Mouse (Mus musculus) thymus, adult 2 months (tissue): ENCODE measurements around the gene Ubr3. TPM values are rescaled to one million over a fixed set of nuclear protein-coding genes. Genes with fewer than 3 reads are reported as not detected.

Source experiments
- DNase-seq: peaks from one replicate; pipeline ENCODE4 v3.0.0; 2021
- H3K27ac ChIP-seq: fragments of 200-500 bp; 2 replicates; pipeline ENCODE4 v1.5.1; 2012; ENCODE audit warnings: low read length, control low read depth; ENCODE audit not compliant: control insufficient read depth, insufficient read depth
- H3K27me3 ChIP-seq: fragments of 200-500 bp; 2 replicates; pipeline ENCODE4 v1.6.1; 2012; ENCODE audit warnings: mild to moderate bottlenecking, low read length, moderate library complexity, mixed read lengths; ENCODE audit not compliant: control insufficient read depth, insufficient read depth
- H3K36me3 ChIP-seq: fragments of 200-500 bp; 2 replicates; pipeline ENCODE4 v1.6.1; 2012; ENCODE audit warnings: mild to moderate bottlenecking, low read length, moderate library complexity; ENCODE audit not compliant: control insufficient read depth, insufficient read depth
- H3K4me1 ChIP-seq: fragments of 200-500 bp; replicated peaks from 2 replicates; pipeline ENCODE4 v1.6.1; 2012; ENCODE audit warnings: low read length; ENCODE audit not compliant: control insufficient read depth, insufficient read depth
- H3K4me3 ChIP-seq: fragments of 200-500 bp; 2 replicates; pipeline ENCODE4 v1.5.1; 2012; ENCODE audit warnings: mild to moderate bottlenecking, low read length, control low read depth, moderate library complexity; ENCODE audit not compliant: control insufficient read depth, insufficient read depth
- CTCF ChIP-seq: fragments of 200-500 bp; IDR thresholded peaks from 2 replicates; pipeline ENCODE4 v1.5.1; 2012; ENCODE audit warnings: mild to moderate bottlenecking, control low read depth, low read length, moderate library complexity, borderline replicate concordance; ENCODE audit not compliant: control insufficient read depth, poor library complexity, insufficient read depth; ENCODE audit errors: extremely low read depth
- POLR2A ChIP-seq: fragments of 200-500 bp; IDR thresholded peaks from 2 replicates; pipeline ENCODE4 v1.6.1; 2012; ENCODE audit warnings: mild to moderate bottlenecking, low read length, control low read depth, moderate library complexity; ENCODE audit not compliant: control insufficient read depth, poor library complexity, insufficient read depth; ENCODE audit errors: extremely low read depth
- WGBS: fragments of 180-500 bp; shearing (Covaris S2); methylation state at CpG from one replicate; pipeline ENCODE4 v1.1.7; 2018; 5-methylcytosine and 5-hydroxymethylcytosine counted together
- polyA plus RNA-seq: library from polyadenylated mRNA; depleted of rRNA; stranded (reverse); fragments of >200 nt; gene quantifications from 2 replicates; pipeline ENCODE4 v1.2.3, GENCODE M21; 2012

The Ubr3 gene
- polyA plus RNA-seq, 1 experiment: 13.7 TPM

GRCm38 (mm10) chr2:69912801-69913200, 15.8 kb downstream of the Ubr3 start:
- no peak for DNase-seq
- H3K4me3 ChIP-seq: no peak overlapping the region
- H3K27ac ChIP-seq: no peak overlapping the region
- no peaks in the 10 kb centered on the region for H3K4me1 ChIP-seq
- WGBS: 94% methylated on average over 2 of the region's 2 CpGs
- H3K36me3 ChIP-seq: peaks cover 6% of the 10 kb centered on the region; the same call in 1 of the 2 replicates
- H3K27me3 ChIP-seq: no peaks in the 10 kb centered on the region
- TF ChIP-seq POLR2A: no peak
- TF ChIP-seq CTCF: no peak

GRCm38 (mm10) chr2:69917301-69917700, 20.3 kb downstream of the Ubr3 start:
- TF ChIP-seq CTCF (no peak), POLR2A (no peak)
- Histone ChIP-seq H3K4me3 (no peak overlapping the region), H3K36me3 (peaks cover 15% of the 10 kb centered on the region), H3K27ac (no peak overlapping the region), H3K4me1 (no peaks in the 10 kb centered on the region), H3K27me3 (no peaks in the 10 kb centered on the region)
- DNase-seq: no peak
- 94% methylated on average over 3 of the region's 3 CpGs for WGBS

- 88% methylated on average over 3 of the region's 3 CpGs for WGBS
- TF ChIP-seq CTCF (no peak), POLR2A (no peak)
- Histone ChIP-seq H3K4me1 (no peaks in the 10 kb centered on the region), H3K27me3 (no peaks in the 10 kb centered on the region), H3K36me3 (peaks cover 14% of the 10 kb centered on the region), H3K4me3 (no peak overlapping the region), H3K27ac (no peak overlapping the region)
- DNase-seq: no peak
These were observed 27.9 kb downstream of the Ubr3 start for GRCm38 (mm10) chr2:69924943-69925342.

GRCm38 (mm10) chr2:69936331-69936730, 39.3 kb downstream of the Ubr3 start:
- no peaks in the 10 kb centered on the region for H3K27me3 ChIP-seq
- no peak for TF ChIP-seq POLR2A
- TF ChIP-seq CTCF: no peak
- H3K36me3 ChIP-seq: peaks cover 7% of the 10 kb centered on the region
- DNase-seq: no peak
- 99% methylated on average over 5 of the region's 5 CpGs for WGBS
- no peak overlapping the region for H3K27ac ChIP-seq
- no peak overlapping the region for H3K4me3 ChIP-seq
- H3K4me1 ChIP-seq: no peaks in the 10 kb centered on the region

DNA sequence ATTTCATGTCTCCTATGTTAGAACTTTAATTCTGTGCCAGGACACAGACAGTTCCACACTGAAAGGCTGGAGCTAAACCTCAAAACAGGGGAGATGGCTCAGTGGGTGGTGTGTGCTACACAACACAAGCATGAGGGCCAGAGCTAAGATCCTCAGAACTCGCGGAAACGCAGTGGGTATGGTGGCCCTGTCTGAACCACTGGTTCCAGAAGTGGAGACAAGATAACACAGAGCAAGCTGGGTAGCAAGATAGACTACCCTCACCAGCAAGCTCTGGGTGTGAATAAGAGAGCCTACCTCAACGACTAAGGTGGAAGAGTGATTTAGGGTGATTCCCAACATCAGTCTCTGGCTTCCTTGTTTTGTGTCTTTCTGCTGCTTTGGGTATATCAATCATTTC, 42.2 kb downstream of the Ubr3 start:
- Histone ChIP-seq H3K4me3 (no peak overlapping the region), H3K4me1 (no peaks in the 10 kb centered on the region), H3K27ac (no peak overlapping the region), H3K27me3 (no peaks in the 10 kb centered on the region), H3K36me3 (peaks cover 7% of the 10 kb centered on the region)
- TF ChIP-seq CTCF: no peak
- TF ChIP-seq POLR2A: no peak
- 89% methylated on average over 4 of the region's 4 CpGs for WGBS
- no peak for DNase-seq

DNA sequence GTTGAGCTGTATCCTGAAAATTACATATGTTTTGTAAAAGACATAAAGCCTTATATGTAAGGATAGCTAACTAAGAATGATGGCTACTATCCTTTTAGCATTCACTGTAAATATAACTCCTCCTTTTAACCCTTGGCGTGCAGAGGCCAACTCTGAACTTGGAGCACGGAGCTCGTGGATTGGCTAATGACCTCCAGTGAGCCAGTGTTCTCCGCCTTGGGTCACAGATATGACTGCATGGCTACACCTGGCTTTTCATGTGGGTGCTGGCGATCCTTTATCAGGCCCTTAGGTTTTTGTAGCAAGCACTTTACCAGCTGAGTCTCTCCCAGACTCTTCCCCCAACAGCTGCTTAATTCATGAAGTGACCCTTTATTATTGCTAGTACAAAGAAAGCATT, 42.6 kb downstream of the Ubr3 start:
- no peak for TF ChIP-seq POLR2A
- TF ChIP-seq CTCF: no peak
- H3K36me3 ChIP-seq: peaks cover 7% of the 10 kb centered on the region
- DNase-seq: no peak
- H3K27ac ChIP-seq: no peak overlapping the region
- H3K27me3 ChIP-seq: no peaks in the 10 kb centered on the region
- no peak overlapping the region for H3K4me3 ChIP-seq
- WGBS: 99% methylated on average over 5 of the region's 5 CpGs
- H3K4me1 ChIP-seq: no peaks in the 10 kb centered on the region

- Histone ChIP-seq H3K27me3 (no peaks in the 10 kb centered on the region), H3K4me3 (no peak overlapping the region), H3K36me3 (peaks cover 2% of the 10 kb centered on the region; the same call in 1 of the 2 replicates), H3K4me1 (no peaks in the 10 kb centered on the region), H3K27ac (no peak overlapping the region)
- WGBS: 98% methylated on average over 4 of the region's 4 CpGs
- no peak for DNase-seq
- TF ChIP-seq POLR2A (no peak), CTCF (no peak)
These were observed 44.5 kb downstream of the Ubr3 start for GRCm38 (mm10) chr2:69941391-69942030.
